Mouse (Mus musculus) liver, embryonic 11.5 days (tissue): ENCODE results near the gene Ptpro. TPM values are rescaled to one million over a fixed set of nuclear protein-coding genes. Genes with fewer than 3 reads are reported as not detected.

Source experiments
- ATAC-seq: fragments of 200-750 bp; cut with Nextera tagmentation; replicated peaks from 2 replicates; pipeline ENCODE4 v1.8.0; 2017; ENCODE audit warnings: moderate number of reproducible peaks, mild to moderate bottlenecking, moderate TSS enrichment, moderate library complexity; ENCODE audit not compliant: low FRiP score
- DNase-seq: peaks from one replicate; pipeline ENCODE4 v3.0.0-alpha.2; 2017; ENCODE audit warnings: low spot score
- H3K27ac ChIP-seq: fragments of 300-500 bp; sonication (generic); 2 replicates; pipeline ENCODE4 v1.5.1; 2014; ENCODE audit warnings: mild to moderate bottlenecking, low read depth, low read length, control low read depth
- H3K27me3 ChIP-seq: fragments of 300-500 bp; sonication (generic); replicated peaks from 2 replicates; pipeline ENCODE4 v1.6.1; 2014; ENCODE audit warnings: low read length, mixed read lengths; ENCODE audit not compliant: control insufficient read depth, insufficient read depth
- H3K36me3 ChIP-seq: fragments of 300-500 bp; sonication (generic); 2 replicates; pipeline ENCODE4 v1.6.1; 2014; ENCODE audit warnings: mild to moderate bottlenecking, low read length, moderate library complexity, mixed read lengths; ENCODE audit not compliant: control insufficient read depth, insufficient read depth
- H3K4me1 ChIP-seq: fragments of 300-500 bp; sonication (generic); replicated peaks from 2 replicates; pipeline ENCODE4 v1.6.1; 2014; ENCODE audit warnings: low read length, mixed read lengths; ENCODE audit not compliant: control insufficient read depth, insufficient read depth
- H3K4me2 ChIP-seq: fragments of 300-500 bp; sonication (generic); 2 replicates; pipeline ENCODE4 v1.6.1; 2014; ENCODE audit warnings: mild to moderate bottlenecking, control low read depth, moderate library complexity
- H3K4me3 ChIP-seq: fragments of 300-500 bp; sonication (generic); 2 replicates; pipeline ENCODE4 v1.5.1; 2014; ENCODE audit warnings: low read depth, low read length, control low read depth
- H3K9ac ChIP-seq: fragments of 300-500 bp; sonication (generic); 2 replicates; pipeline ENCODE4 v1.6.1; 2014; ENCODE audit warnings: low read depth, low read length, control low read depth
- H3K9me3 ChIP-seq: fragments of 300-500 bp; sonication (generic); 2 replicates; pipeline ENCODE4 v1.6.1; 2016; ENCODE audit warnings: low read length, inconsistent platforms, mixed read lengths; ENCODE audit not compliant: control insufficient read depth
- WGBS: fragments of 180-500 bp; shearing (Covaris S2); extraction: QIAGEN DNeasy Blood & Tissue Kit; methylation state at CpG from one replicate; pipeline ENCODE4 v1.1.7; 2014; 5-methylcytosine and 5-hydroxymethylcytosine counted together
- polyA plus RNA-seq: library from polyadenylated mRNA; unstranded; fragments of >200 nt; fragmentation: Nextera tagmentation; extraction: Ambion mirVana; gene quantifications from 2 replicates; pipeline ENCODE4 v1.2.1, GENCODE M21; 2014

Ptpro gene
- polyA plus RNA-seq, 1 experiment from 2014 or later: 1.1 TPM

GRCm38 (mm10) chr6:137315265-137315664 lies 63.1 kb downstream of the Ptpro start:
- Histone ChIP-seq H3K4me3 (no peak overlapping the region), H3K4me1 (no peaks in the 10 kb centered on the region), H3K9ac (no peak overlapping the region), H3K27ac (no peak overlapping the region), H3K9me3 (no peaks in the 10 kb centered on the region), H3K4me2 (no peak overlapping the region), H3K36me3 (no peaks in the 10 kb centered on the region), H3K27me3 (no peaks in the 10 kb centered on the region)
- DNase-seq (no peak), ATAC-seq (no peak)
- 41% methylated on average over 4 of the region's 4 CpGs for WGBS

GRCm38 (mm10) chr6:137316358-137316757 lies 64.2 kb downstream of the Ptpro start:
- Histone ChIP-seq H3K36me3 (no peaks in the 10 kb centered on the region), H3K4me2 (no peak overlapping the region), H3K9ac (no peak overlapping the region), H3K4me3 (no peak overlapping the region), H3K27ac (no peak overlapping the region), H3K4me1 (no peaks in the 10 kb centered on the region), H3K27me3 (no peaks in the 10 kb centered on the region), H3K9me3 (no peaks in the 10 kb centered on the region)
- WGBS: 43% methylated on average over 6 of the region's 6 CpGs
- ATAC-seq: no peak
- DNase-seq: no peak

GRCm38 (mm10) chr6:137317509-137317908 lies 65.4 kb downstream of the Ptpro start:
- DNase-seq: no peak
- H3K36me3 ChIP-seq: no peaks in the 10 kb centered on the region
- H3K9me3 ChIP-seq: no peaks in the 10 kb centered on the region
- H3K9ac ChIP-seq: no peak overlapping the region
- no peak overlapping the region for H3K4me2 ChIP-seq
- WGBS: 67% methylated on average over 6 of the region's 6 CpGs
- no peaks in the 10 kb centered on the region for H3K27me3 ChIP-seq
- no peaks in the 10 kb centered on the region for H3K4me1 ChIP-seq
- peak; percentile 76 for ATAC-seq
- H3K27ac ChIP-seq: no peak overlapping the region
- H3K4me3 ChIP-seq: no peak overlapping the region

GRCm38 (mm10) chr6:137318242-137318861 lies 66.2 kb downstream of the Ptpro start:
- Histone ChIP-seq H3K4me3 (no peak overlapping the region), H3K27me3 (no peaks in the 10 kb centered on the region), H3K4me2 (no peak overlapping the region), H3K9me3 (no peaks in the 10 kb centered on the region), H3K27ac (no peak overlapping the region), H3K4me1 (no peaks in the 10 kb centered on the region), H3K36me3 (no peaks in the 10 kb centered on the region), H3K9ac (no peak overlapping the region)
- WGBS: 88% methylated on average over 12 of the region's 12 CpGs
- no peak for ATAC-seq
- no peak for DNase-seq

GRCm38 (mm10) chr6:137319658-137320057 lies 67.5 kb downstream of the Ptpro start:
- no peaks in the 10 kb centered on the region for H3K9me3 ChIP-seq
- WGBS: 26% methylated on average over 1 of the region's 1 CpGs
- ATAC-seq (no peak), DNase-seq (no peak)
- no peaks in the 10 kb centered on the region for H3K36me3 ChIP-seq
- H3K4me2 ChIP-seq: no peak overlapping the region
- no peaks in the 10 kb centered on the region for H3K27me3 ChIP-seq
- H3K27ac ChIP-seq: no peak overlapping the region
- no peak overlapping the region for H3K9ac ChIP-seq
- no peak overlapping the region for H3K4me3 ChIP-seq
- no peaks in the 10 kb centered on the region for H3K4me1 ChIP-seq

GRCm38 (mm10) chr6:137327718-137328117 lies 75.6 kb downstream of the Ptpro start:
- Histone ChIP-seq H3K9ac (no peak overlapping the region), H3K4me3 (no peak overlapping the region), H3K4me2 (no peak overlapping the region), H3K27me3 (no peaks in the 10 kb centered on the region), H3K36me3 (no peaks in the 10 kb centered on the region), H3K27ac (no peak overlapping the region), H3K4me1 (no peaks in the 10 kb centered on the region), H3K9me3 (no peaks in the 10 kb centered on the region)
- WGBS: 80% methylated on average over 9 of the region's 9 CpGs
- no peak for DNase-seq
- no peak for ATAC-seq

GRCm38 (mm10) chr6:137328228-137328627 lies 76.1 kb downstream of the Ptpro start:
- Histone ChIP-seq H3K9ac (no peak overlapping the region), H3K9me3 (no peaks in the 10 kb centered on the region), H3K27ac (no peak overlapping the region), H3K4me2 (no peak overlapping the region), H3K36me3 (no peaks in the 10 kb centered on the region), H3K4me3 (no peak overlapping the region), H3K4me1 (no peaks in the 10 kb centered on the region), H3K27me3 (no peaks in the 10 kb centered on the region)
- DNase-seq: no peak
- no peak for ATAC-seq
- WGBS: 75% methylated on average over 4 of the region's 4 CpGs

GRCm38 (mm10) chr6:137330782-137331181 lies 78.7 kb downstream of the Ptpro start:
- Histone ChIP-seq H3K4me3 (no peak overlapping the region), H3K9me3 (no peaks in the 10 kb centered on the region), H3K27ac (no peak overlapping the region), H3K4me1 (no peaks in the 10 kb centered on the region), H3K27me3 (no peaks in the 10 kb centered on the region), H3K36me3 (no peaks in the 10 kb centered on the region), H3K9ac (no peak overlapping the region), H3K4me2 (no peak overlapping the region)
- no peak for DNase-seq
- 78% methylated on average over 5 of the region's 5 CpGs for WGBS
- no peak for ATAC-seq

- Histone ChIP-seq H3K36me3 (no peaks in the 10 kb centered on the region), H3K27me3 (no peaks in the 10 kb centered on the region), H3K4me3 (no peak overlapping the region), H3K4me1 (no peaks in the 10 kb centered on the region), H3K27ac (no peak overlapping the region), H3K9me3 (no peaks in the 10 kb centered on the region), H3K4me2 (no peak overlapping the region), H3K9ac (no peak overlapping the region)
- ATAC-seq (no peak), DNase-seq (no peak)
- 74% methylated on average over 3 of the region's 3 CpGs for WGBS
Measured at GRCm38 (mm10) chr6:137331826-137332225, 79.7 kb downstream of the Ptpro start.
